Comparison of ENCODE assay signal across 8 mouse cellular contexts in genomic region chr10:60752040-60753020, GRCm38 (mm10). TPM values are rescaled to one million over a fixed set of nuclear protein-coding genes. Genes with fewer than 3 reads are reported as not detected.
DNase-seq lines count a peak whose midpoint lies in the region; ATAC-seq lines count a peak whose summit lies in the region.

Slc29a3 (minus strand) TSS chr10:60752794.

- peak; percentile 95 for DNase-seq in adipocyte (ENCODE audit: low spot score)
- DNase-seq in embryo, embryonic 10 days (ENCODE audit: low spot score), result peak; percentile 95
- DNase-seq in gastrocnemius, postnatal 10 days, result peak; percentile 99
- peak; percentile 97 for DNase-seq in induced T-regulatory cell, adult 2 months (ENCODE audit: low read depth)
- DNase-seq in left cerebral cortex, adult 9 months (ENCODE audit: low spot score in 2 of 2), result peak; percentile 79 to 95
- DNase-seq in right cerebral cortex, postnatal 14 days, result peak; percentile 96
- peak; percentile 97 to 98 for DNase-seq in urinary bladder, postnatal 36 days (ENCODE audit: low spot score in 2 of 2)

- ATAC-seq in megakaryocyte progenitor cell, adult 5-6 weeks (replicated peaks; ENCODE audit: poor library complexity), result peak; percentile 95

RNA-seq across cellular contexts. Expression of gene Slc29a3, which starts in this region (rescaled TPM):
- total RNA-seq in gastrocnemius, postnatal 10 days (2021), result 1 to 10 TPM; 5.7 to 7.8 TPM
- 34.4 and 42.0 TPM in 2 replicates for total RNA-seq in megakaryocyte progenitor cell, adult 5-6 weeks (2015)
- 12.2 and 12.5 TPM in 2 replicates for total RNA-seq in megakaryocyte progenitor cell, adult 5-6 weeks (2017)

Comparison
In these comparisons a context has a peak if more than half of its experiments do, and no peak if none do; other contexts are left out.
1. Peak in every context shown above with its lines: DNase-seq and ATAC-seq.